Mouse (Mus musculus): ENCODE results near the gene Tmtc1. TPM values are rescaled to one million over a fixed set of nuclear protein-coding genes. Genes with fewer than 3 reads are reported as not detected.

Tmtc1 gene
- total RNA-seq, 1 experiment from 2014 or later: under 0.01 TPM

DNA sequence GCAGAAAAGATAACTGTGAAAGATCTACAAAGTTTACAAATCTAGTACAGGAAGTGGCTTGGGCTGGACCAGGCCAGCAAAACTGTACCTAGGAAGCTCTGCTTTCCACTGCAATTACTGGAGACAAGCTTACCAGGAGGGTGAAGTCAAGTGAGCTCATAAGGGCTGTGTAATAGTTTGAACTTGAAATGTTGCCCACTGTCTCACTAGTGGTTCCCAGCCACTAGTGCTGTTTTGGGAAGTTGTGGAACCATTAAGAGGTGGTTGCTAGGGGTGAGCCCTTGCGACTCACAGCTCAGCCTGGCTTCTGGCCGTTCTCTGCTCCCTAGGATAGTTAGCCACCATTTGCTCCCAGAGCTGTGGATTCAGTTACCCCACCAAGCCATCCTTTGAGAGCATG lies 112.3 kb downstream of the Tmtc1 start:
- peak; percentile 60 for ATAC-seq (replicated peaks; ENCODE audit: low read depth, poor library complexity, severe bottlenecking)

GRCm38 (mm10) chr6:148329976-148330375 lies 114.2 kb downstream of the Tmtc1 start:
- ATAC-seq (replicated peaks; ENCODE audit: low read depth, poor library complexity, severe bottlenecking): no peak

GRCm38 (mm10) chr6:148328928-148329327 lies 115.3 kb downstream of the Tmtc1 start:
- ATAC-seq (replicated peaks; ENCODE audit: low read depth, poor library complexity, severe bottlenecking): no peak

- ATAC-seq (replicated peaks; ENCODE audit: low read depth, poor library complexity, severe bottlenecking): no peak
Measured at GRCm38 (mm10) chr6:148328130-148328529, 116.1 kb downstream of the Tmtc1 start.

DNA sequence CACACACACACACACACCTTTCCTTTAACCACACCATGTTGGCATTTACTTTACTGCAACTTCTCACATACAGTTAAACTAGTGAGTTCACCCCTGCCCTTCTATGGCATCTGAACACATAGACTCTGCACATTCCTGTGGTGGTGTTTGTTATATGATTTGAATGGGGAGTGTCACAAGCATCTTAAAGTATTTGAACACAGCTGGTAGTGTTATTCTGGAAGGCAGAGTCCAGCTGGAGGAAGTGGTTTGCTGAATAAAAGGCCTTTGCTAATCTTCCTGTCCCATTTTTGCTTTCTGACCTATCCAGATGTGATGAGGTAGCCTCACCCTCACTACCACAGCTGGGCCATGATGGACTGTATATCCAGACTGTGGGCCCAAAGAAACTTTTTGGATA lies 125.5 kb downstream of the Tmtc1 start:
- no peak for ATAC-seq (replicated peaks; ENCODE audit: low read depth, poor library complexity, severe bottlenecking)

- no peak for ATAC-seq (replicated peaks; ENCODE audit: low read depth, poor library complexity, severe bottlenecking)
Measured at GRCm38 (mm10) chr6:148315571-148316080, 128.6 kb downstream of the Tmtc1 start.

- ATAC-seq (replicated peaks; ENCODE audit: low read depth, poor library complexity, severe bottlenecking): no peak
Measured at GRCm38 (mm10) chr6:148315106-148315505, 129.1 kb downstream of the Tmtc1 start.

GRCm38 (mm10) chr6:148310981-148311380 lies 133.2 kb downstream of the Tmtc1 start:
- no peak for ATAC-seq (replicated peaks; ENCODE audit: low read depth, poor library complexity, severe bottlenecking)

DNA sequence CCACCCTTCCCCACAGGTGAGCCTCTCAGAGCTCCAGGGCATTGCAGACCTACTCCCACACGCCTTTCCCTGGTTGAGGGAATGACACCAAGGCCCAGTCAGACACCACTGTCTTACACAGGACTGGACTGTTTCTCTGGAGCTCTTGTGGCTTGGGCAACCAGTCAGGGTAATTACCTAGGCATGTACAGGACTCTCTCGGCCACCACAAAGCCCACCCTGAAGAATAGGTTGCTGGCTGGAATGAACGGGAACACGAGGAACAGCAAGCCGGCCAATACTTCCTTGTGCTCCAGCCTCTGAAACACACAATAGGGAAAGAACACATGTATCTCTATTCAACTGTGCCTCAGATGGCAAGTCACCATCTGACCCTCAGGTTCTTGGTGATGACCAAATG lies 138.4 kb downstream of the Tmtc1 start:
- no peak for ATAC-seq (replicated peaks; ENCODE audit: low read depth, poor library complexity, severe bottlenecking)

DNA sequence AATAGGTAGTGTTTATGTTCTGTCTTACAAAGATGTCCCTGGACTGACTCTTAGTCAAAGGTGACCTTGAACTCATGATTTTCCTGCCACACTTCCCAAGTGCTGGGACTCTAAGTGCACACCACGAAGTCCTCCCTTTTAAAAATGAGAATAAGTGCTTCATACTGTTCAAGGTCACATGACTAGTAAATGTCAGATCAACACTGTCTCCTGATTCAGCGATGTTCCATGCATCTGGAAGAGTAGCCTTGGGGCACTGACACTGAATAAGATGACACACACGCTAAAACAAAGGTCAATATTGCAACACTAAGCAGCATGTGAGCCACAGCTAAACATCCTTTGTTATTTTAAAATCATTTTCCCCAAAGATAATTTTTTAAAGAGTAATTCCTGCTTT lies 139.0 kb downstream of the Tmtc1 start:
- ATAC-seq (replicated peaks; ENCODE audit: low read depth, poor library complexity, severe bottlenecking): no peak

DNA sequence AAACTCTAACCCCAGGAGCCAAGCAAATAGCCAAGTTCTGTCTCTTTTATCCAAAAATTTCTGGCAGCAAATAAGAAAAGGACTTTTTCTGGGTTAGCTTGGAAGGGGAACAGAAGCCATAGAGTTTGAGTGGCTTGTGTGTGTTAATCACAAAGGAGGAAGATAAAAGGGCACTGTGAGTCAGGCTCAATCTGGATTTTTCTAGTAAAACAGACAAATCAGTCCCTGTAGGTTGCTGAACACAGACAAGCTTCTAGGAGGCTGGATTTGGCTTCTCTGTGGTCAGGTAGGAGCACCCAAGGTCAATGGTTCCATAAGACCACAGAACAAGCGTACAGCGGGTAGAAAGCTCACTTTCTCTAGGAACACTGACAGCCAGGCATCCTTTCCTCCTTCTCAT lies 141.9 kb downstream of the Tmtc1 start:
- ATAC-seq (replicated peaks; ENCODE audit: low read depth, poor library complexity, severe bottlenecking): no peak

DNA sequence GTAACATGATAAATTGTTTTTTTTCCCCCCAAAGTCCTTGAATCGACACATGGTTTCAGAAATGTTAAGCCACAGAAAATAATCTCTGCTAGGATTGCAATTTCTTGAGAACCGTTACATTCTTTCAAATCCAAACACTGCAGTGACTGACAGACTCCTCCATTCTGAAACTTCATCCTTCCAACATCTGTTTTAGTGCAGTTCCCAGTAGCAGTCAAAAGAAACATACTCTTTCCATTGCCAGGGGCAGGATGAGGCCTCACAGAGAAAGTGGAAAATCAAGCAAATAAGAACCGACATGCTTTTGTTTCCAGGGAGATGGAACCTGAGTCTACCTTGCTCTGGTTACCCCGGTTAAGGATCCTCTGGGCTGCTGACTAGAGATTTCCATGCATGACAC lies 147.1 kb downstream of the Tmtc1 start:
- no peak for ATAC-seq (replicated peaks; ENCODE audit: low read depth, poor library complexity, severe bottlenecking)

GRCm38 (mm10) chr6:148296418-148296817 lies 147.8 kb downstream of the Tmtc1 start:
- no peak for ATAC-seq (replicated peaks; ENCODE audit: low read depth, poor library complexity, severe bottlenecking)

DNA sequence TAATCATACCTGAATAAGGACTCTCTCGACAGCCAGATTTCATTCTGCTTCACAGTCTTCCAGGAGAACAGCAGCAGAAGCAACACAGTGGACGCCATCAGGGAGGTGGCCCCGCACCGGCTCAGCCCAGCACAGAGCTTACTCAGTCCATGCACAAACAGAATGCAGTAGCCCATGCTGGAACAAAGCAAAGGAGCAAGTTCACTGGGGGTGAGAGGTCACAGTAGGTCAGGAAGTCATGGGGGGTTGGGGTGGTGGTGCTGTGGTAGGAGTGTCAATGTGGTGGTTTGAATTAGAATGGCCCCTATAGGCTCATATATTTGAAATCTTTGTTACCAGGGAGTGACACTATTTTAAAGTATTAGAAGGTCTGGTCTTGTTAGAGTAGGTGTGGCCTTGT lies 149.7 kb downstream of the Tmtc1 start:
- no peak for ATAC-seq (replicated peaks; ENCODE audit: low read depth, poor library complexity, severe bottlenecking)

DNA sequence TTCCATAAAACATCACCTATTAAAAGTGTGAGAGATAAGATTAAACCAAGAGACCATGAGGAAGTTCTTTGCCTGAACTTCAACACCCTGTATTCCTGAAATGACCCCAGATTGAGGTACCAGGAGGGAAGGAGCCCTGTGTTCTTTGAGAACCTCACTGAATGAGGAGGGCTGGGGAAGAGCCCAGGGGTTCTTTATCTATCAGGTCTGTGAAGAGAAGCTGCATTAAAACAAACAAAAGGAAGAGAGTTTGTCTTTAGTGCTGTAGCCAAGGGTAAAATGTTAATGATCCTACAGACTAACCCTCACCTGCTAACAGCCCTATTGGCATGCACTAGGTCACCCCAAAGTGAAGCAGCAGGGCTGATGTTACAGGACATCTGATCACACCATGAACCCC lies 153.3 kb downstream of the Tmtc1 start:
- ATAC-seq (replicated peaks; ENCODE audit: low read depth, poor library complexity, severe bottlenecking): no peak

DNA sequence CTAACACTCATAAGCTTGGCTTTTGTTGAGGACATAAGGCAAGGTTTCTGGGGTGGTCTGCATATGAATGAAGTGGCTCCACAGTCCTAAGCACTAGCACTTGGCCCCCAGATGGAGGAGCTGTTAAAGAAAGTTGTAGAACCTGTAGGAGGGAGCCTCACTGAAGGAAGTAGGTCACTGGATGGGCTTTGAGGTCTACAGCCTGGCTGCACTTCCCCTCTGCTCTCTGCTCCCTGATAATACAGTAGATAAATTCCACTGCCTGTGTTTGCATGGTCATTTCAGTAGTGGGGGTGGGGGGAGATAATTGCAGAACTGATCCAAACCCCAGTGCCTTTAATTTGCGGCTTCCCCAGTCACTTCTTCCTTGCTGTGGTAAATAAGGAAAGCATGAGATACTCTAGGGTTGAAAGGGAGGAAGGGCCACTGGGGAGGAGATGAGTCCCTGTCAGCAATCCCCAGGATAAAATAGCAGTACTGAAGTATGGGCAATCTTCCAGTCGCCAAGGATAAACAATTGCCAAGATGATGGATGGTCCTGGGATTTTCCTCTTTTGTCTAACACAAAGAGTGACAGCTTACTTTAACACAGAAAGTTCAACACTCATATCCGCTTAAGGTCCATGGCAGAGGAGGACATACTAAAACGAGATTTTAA lies 160.8 kb downstream of the Tmtc1 start:
- peak; percentile 98 for ATAC-seq (replicated peaks; ENCODE audit: low read depth, poor library complexity, severe bottlenecking)

DNA sequence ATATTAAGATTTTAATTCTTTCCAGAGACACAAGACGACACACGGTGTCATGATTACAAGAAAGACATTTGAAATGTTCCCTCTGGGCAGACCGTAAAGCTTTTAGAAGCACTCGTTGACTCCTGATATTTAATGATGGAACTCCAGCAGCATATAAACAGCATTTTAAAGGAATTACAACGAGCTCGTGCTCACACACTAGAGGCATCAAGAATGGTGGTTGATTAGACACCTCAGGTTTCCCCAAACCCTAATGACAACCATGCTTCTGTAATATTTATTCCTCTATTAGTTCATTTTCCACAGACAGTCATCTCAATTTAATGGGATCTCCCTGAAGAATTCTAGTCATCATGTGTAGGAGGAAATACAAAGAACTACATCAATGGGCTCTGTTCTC lies 164.9 kb downstream of the Tmtc1 start:
- ATAC-seq (replicated peaks; ENCODE audit: low read depth, poor library complexity, severe bottlenecking): no peak

DNA sequence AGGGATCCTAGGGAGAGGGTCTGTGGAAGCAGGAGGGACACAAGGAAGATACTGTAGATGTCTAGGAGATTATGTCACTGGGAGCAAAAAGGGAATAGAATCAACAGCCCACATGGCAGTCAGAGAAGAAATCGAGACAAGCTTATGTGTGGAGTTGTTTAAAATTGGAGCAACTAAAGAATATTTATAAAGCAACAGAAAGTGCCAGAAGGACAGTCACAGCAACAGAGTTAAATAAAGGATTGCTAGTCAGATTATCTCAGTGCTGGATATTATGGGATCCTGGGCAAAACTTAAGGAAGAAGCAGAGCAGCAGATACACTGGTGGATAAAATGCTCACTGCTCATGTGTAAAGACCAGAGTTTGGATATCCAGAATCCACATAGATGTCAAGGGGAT lies 167.8 kb downstream of the Tmtc1 start:
- no peak for ATAC-seq (replicated peaks; ENCODE audit: low read depth, poor library complexity, severe bottlenecking)

DNA sequence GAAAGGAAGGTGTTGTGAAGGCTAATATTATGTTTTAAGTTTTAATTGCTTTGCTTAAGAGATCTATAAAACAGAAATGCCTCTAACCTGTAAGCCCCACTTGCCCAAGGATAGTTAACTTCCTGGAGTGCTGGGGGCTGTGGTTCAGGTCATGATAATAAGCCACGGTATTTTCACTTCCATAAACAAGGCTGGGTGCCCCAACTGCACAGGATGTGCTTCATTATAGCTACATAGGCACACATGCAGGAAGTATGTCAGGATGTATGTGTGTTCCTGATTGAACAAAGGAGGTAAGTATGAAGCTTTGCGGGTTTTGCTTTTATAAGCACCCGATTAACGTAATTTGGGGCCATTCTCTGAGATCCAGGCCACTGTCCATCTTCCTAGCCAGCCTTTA lies 169.1 kb downstream of the Tmtc1 start:
- ATAC-seq (replicated peaks; ENCODE audit: low read depth, poor library complexity, severe bottlenecking): peak; percentile 96

DNA sequence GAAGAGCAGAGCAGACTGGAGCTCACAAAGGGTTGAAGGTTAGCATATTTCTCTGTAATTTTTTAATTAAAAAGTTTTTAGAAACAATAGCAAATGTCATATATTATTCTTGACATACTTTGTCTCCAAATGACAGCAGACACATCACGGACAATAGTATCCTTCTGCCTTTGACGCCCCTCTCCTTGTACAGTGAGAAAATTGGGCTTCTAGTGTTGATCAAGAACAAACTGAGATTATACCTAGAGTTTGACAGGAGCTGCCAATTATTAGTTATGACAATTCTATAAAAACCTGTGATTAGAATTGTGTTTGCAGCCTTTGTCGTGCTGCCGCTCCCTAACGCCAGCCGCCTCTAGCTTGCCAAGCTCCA lies 183.5 kb downstream of the Tmtc1 start:
- no peak for ATAC-seq (replicated peaks; ENCODE audit: low read depth, poor library complexity, severe bottlenecking)

GRCm38 (mm10) chr6:148259979-148260728 lies 184.0 kb downstream of the Tmtc1 start:
- no peak for ATAC-seq (replicated peaks; ENCODE audit: low read depth, poor library complexity, severe bottlenecking)

- ATAC-seq (replicated peaks; ENCODE audit: low read depth, poor library complexity, severe bottlenecking): no peak
Measured at GRCm38 (mm10) chr6:148259074-148259473, 185.1 kb downstream of the Tmtc1 start.
